Mouse (Mus musculus): ENCODE data around the gene Bmp7.

Bmp7 gene

GRCm38 (mm10) chr2:172865165-172865564 lies 75.0 kb downstream of the Bmp7 start:
- in situ Hi-C loops (cut with MboI; ENCODE audit: low pct_unique_long_range_greater_than_20kb in 1 of 2, low sequenced_read_pairs in 2 of 2, unreplicated experiment in 1 of 2) = loop anchor here in 1 of 2 experiments (5.0 kb wide), 1 partner anchor 82 kb away; no protein-coding TSS in a partner anchor

- in situ Hi-C loops (cut with MboI; ENCODE audit: low pct_unique_long_range_greater_than_20kb in 1 of 2, low sequenced_read_pairs in 2 of 2, unreplicated experiment in 1 of 2) = no loop called here
These were observed 75.6 kb downstream of the Bmp7 start for GRCm38 (mm10) chr2:172864566-172864965.

GRCm38 (mm10) chr2:172863469-172863856 lies 76.7 kb downstream of the Bmp7 start:
- in situ Hi-C loops (cut with MboI; ENCODE audit: low pct_unique_long_range_greater_than_20kb in 1 of 2, low sequenced_read_pairs in 2 of 2, unreplicated experiment in 1 of 2) = no loop called here

- in situ Hi-C loops (cut with MboI; ENCODE audit: low pct_unique_long_range_greater_than_20kb in 1 of 2, low sequenced_read_pairs in 2 of 2, unreplicated experiment in 1 of 2) = no loop called here
These were observed 77.2 kb downstream of the Bmp7 start for GRCm38 (mm10) chr2:172862850-172863468.

GRCm38 (mm10) chr2:172862424-172862823 lies 77.7 kb downstream of the Bmp7 start:
- in situ Hi-C loops (cut with MboI; ENCODE audit: low pct_unique_long_range_greater_than_20kb in 1 of 2, low sequenced_read_pairs in 2 of 2, unreplicated experiment in 1 of 2) = no loop called here

GRCm38 (mm10) chr2:172861590-172861989 lies 78.5 kb downstream of the Bmp7 start:
- in situ Hi-C loops (cut with MboI; ENCODE audit: low pct_unique_long_range_greater_than_20kb in 1 of 2, low sequenced_read_pairs in 2 of 2, unreplicated experiment in 1 of 2) = no loop called here

GRCm38 (mm10) chr2:172860593-172860992 lies 79.5 kb downstream of the Bmp7 start:
- in situ Hi-C loops (cut with MboI; ENCODE audit: low pct_unique_long_range_greater_than_20kb in 1 of 2, low sequenced_read_pairs in 2 of 2, unreplicated experiment in 1 of 2) = no loop called here

GRCm38 (mm10) chr2:172860104-172860503 lies 80.0 kb downstream of the Bmp7 start:
- in situ Hi-C loops (cut with MboI; ENCODE audit: low pct_unique_long_range_greater_than_20kb in 1 of 2, low sequenced_read_pairs in 2 of 2, unreplicated experiment in 1 of 2) = no loop called here

- in situ Hi-C loops (cut with MboI; ENCODE audit: low pct_unique_long_range_greater_than_20kb in 1 of 2, low sequenced_read_pairs in 2 of 2, unreplicated experiment in 1 of 2) = no loop called here
These were observed 83.1 kb downstream of the Bmp7 start for GRCm38 (mm10) chr2:172857048-172857447.

- in situ Hi-C loops (cut with MboI; ENCODE audit: low pct_unique_long_range_greater_than_20kb in 1 of 2, low sequenced_read_pairs in 2 of 2, unreplicated experiment in 1 of 2) = no loop called here
These were observed 83.6 kb downstream of the Bmp7 start for GRCm38 (mm10) chr2:172856549-172856948.

- in situ Hi-C loops (cut with MboI; ENCODE audit: low pct_unique_long_range_greater_than_20kb in 1 of 2, low sequenced_read_pairs in 2 of 2, unreplicated experiment in 1 of 2) = no loop called here
These were observed 86.0 kb downstream of the Bmp7 start for GRCm38 (mm10) chr2:172854136-172854535.

- in situ Hi-C loops (cut with MboI; ENCODE audit: low pct_unique_long_range_greater_than_20kb in 1 of 2, low sequenced_read_pairs in 2 of 2, unreplicated experiment in 1 of 2) = no loop called here
These were observed 88.3 kb downstream of the Bmp7 start for GRCm38 (mm10) chr2:172851773-172852172.

GRCm38 (mm10) chr2:172848193-172848592 lies 91.9 kb downstream of the Bmp7 start:
- in situ Hi-C loops (cut with MboI; ENCODE audit: low pct_unique_long_range_greater_than_20kb in 1 of 2, low sequenced_read_pairs in 2 of 2, unreplicated experiment in 1 of 2) = loop anchor here in 1 of 2 experiments (10.0 kb wide), 1 partner anchor 237 kb away; no protein-coding TSS in a partner anchor

GRCm38 (mm10) chr2:172846311-172846575 lies 93.9 kb downstream of the Bmp7 start:
- in situ Hi-C loops (cut with MboI; ENCODE audit: low pct_unique_long_range_greater_than_20kb in 1 of 2, low sequenced_read_pairs in 2 of 2, unreplicated experiment in 1 of 2) = loop anchor here in 1 of 2 experiments (10.0 kb wide), 1 partner anchor 239 kb away; no protein-coding TSS in a partner anchor

- in situ Hi-C loops (cut with MboI; ENCODE audit: low pct_unique_long_range_greater_than_20kb in 1 of 2, low sequenced_read_pairs in 2 of 2, unreplicated experiment in 1 of 2) = loop anchor here in 1 of 2 experiments (10.0 kb wide), 1 partner anchor 239 kb away; no protein-coding TSS in a partner anchor
These were observed 94.4 kb downstream of the Bmp7 start for GRCm38 (mm10) chr2:172845536-172846310.

- in situ Hi-C loops (cut with MboI; ENCODE audit: low pct_unique_long_range_greater_than_20kb in 1 of 2, low sequenced_read_pairs in 2 of 2, unreplicated experiment in 1 of 2) = loop anchor here in 1 of 2 experiments (10.0 kb wide), 1 partner anchor 241 kb away; no protein-coding TSS in a partner anchor
These were observed 96.2 kb downstream of the Bmp7 start for GRCm38 (mm10) chr2:172843903-172844302.

- in situ Hi-C loops (cut with MboI; ENCODE audit: low pct_unique_long_range_greater_than_20kb in 1 of 2, low sequenced_read_pairs in 2 of 2, unreplicated experiment in 1 of 2) = loop anchor here in 1 of 2 experiments (10.0 kb wide), 1 partner anchor 242 kb away; no protein-coding TSS in a partner anchor
These were observed 97.8 kb downstream of the Bmp7 start for GRCm38 (mm10) chr2:172842306-172842705.

GRCm38 (mm10) chr2:172840905-172841750 lies 99.0 kb downstream of the Bmp7 start:
- in situ Hi-C loops (cut with MboI; ENCODE audit: low pct_unique_long_range_greater_than_20kb in 1 of 2, low sequenced_read_pairs in 2 of 2, unreplicated experiment in 1 of 2) = loop anchor here in 1 of 2 experiments (10.0 kb wide), 1 partner anchor 244 kb away; no protein-coding TSS in a partner anchor
